Mouse (Mus musculus) myocyte (in vitro differentiated cells): ENCODE data around the gene Rimbp3.

Experiments
- E2F4 ChIP-seq: IDR thresholded peaks from one replicate; pipeline ENCODE4 v1.6.1; 2011; ENCODE audit warnings: mild to moderate bottlenecking, control low read depth, moderate library complexity; ENCODE audit not compliant: insufficient read depth
- MAX ChIP-seq: IDR thresholded peaks from one replicate; pipeline ENCODE4 v1.6.1; 2011; ENCODE audit warnings: low read depth, mild to moderate bottlenecking, control low read depth
- MYOD1 ChIP-seq, 3 experiments: IDR thresholded peaks; one replicate each; pipeline ENCODE4 v1.6.1; 2011; ENCODE audit warnings: control low read depth in 2 of 3, low read depth in 2 of 3, mild to moderate bottlenecking in 2 of 3, moderate library complexity in 1 of 3; ENCODE audit not compliant: insufficient read length in 2 of 3, control insufficient read depth in 1 of 3
- MYOG ChIP-seq, 3 experiments: IDR thresholded peaks; one replicate each; pipeline ENCODE4 v1.6.1; 2011; ENCODE audit warnings: control low read depth in 2 of 3, low read depth in 2 of 3, mild to moderate bottlenecking in 2 of 3; ENCODE audit not compliant: insufficient read length in 2 of 3, control insufficient read depth in 1 of 3, insufficient read depth in 1 of 3
- POLR2A ChIP-seq: IDR thresholded peaks from one replicate; pipeline ENCODE4 v1.6.1; 2011; ENCODE audit warnings: low read depth, mild to moderate bottlenecking, control low read depth, moderate library complexity; ENCODE audit not compliant: insufficient read length
- POLR2AphosphoS2 ChIP-seq: IDR thresholded peaks from one replicate; pipeline ENCODE4 v1.6.1; 2011; ENCODE audit warnings: low read depth, control low read depth; ENCODE audit not compliant: insufficient read length
- TCF12 ChIP-seq: IDR thresholded peaks from one replicate; pipeline ENCODE4 v1.6.1; 2011; ENCODE audit warnings: mild to moderate bottlenecking, control low read depth; ENCODE audit not compliant: poor library complexity, insufficient read depth, severe bottlenecking
- USF1 ChIP-seq: IDR thresholded peaks from one replicate; pipeline ENCODE4 v1.6.1; 2011; ENCODE audit warnings: low read depth, mild to moderate bottlenecking, control low read depth, moderate library complexity

DNA sequence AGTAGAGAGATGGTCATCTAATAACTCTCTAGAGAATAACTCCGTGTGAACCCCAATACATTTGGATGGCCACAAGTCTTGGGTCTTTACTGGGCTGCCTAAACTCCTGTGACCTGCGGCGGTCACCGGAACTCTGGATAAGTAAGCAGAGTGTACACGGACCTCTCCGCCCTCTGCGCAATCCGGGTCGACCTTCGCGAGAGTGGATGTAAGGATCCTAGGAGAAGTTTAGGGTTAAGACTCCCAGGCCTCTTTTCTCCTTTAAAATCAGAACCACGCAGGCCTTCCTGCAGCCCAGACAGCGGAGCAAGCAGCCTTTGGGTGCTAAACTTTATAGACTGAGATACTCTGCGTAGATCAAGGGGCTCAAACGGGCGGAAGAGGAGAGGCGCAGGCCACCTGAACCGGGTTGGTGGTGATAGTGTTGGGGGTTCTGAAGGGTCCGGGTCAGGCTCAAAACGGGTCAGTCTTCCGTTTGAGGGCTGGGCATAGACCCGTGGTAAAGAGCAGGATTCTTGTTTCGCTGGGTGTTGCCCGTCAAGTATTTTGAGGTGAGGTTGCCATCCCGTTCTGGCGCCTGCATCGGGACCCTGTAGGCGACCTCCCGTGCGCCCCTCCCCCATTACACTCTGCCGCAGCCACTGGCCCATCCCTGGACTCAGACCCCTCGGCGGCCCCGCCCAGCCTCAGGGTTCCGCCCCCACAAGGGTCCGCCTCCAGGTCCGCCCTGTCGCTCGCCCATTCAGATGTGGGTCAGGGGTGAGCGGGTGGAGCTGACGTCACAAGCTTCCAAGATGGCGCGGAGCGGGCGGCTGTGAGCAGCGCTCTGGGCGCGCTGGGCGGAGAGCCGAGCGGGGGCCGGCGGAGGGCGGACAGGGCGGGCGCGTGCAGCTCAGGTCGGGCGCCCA is 24.6 kb downstream of the Rimbp3 start, which contains the start of gene Hic2:
- peak; percentile 86 for TF ChIP-seq POLR2A
- peak; percentile 40 for TF ChIP-seq POLR2AphosphoS2
- TF ChIP-seq TCF12: no peak
- no peak for TF ChIP-seq MYOD1 (IDR thresholded peaks at IDR 0.05; ENCODE audit: control insufficient read depth in 1 of 3, insufficient read length in 2 of 3, low read depth in 2 of 3)
- no peak for TF ChIP-seq USF1
- TF ChIP-seq MAX: no peak
- peak in 1 of 3 experiments; percentile 10 for TF ChIP-seq MYOG (IDR thresholded peaks at IDR 0.05; ENCODE audit: control insufficient read depth in 1 of 3, insufficient read depth in 1 of 3, insufficient read length in 2 of 3, low read depth in 2 of 3)
- no peak for TF ChIP-seq E2F4
